Mouse (Mus musculus): ENCODE measurements around the gene Spint3. TPM values are rescaled to one million over a fixed set of nuclear protein-coding genes. Genes with fewer than 3 reads are reported as not detected.

Spint3 gene
- total and polyA plus RNA-seq, 3 experiments = not detected

GRCm38 (mm10) chr2:164528557-164528956 lies 44.7 kb downstream of the Spint3 start:
- Histone ChIP-seq H3K9me3 (replicated peaks) (peaks cover 7% of the 10 kb centered on the region), H3K36me3 (replicated peaks) (no peaks in the 10 kb centered on the region), H3K4me3 (ENCODE audit: low read depth, low read length) (no peak overlapping the region), H3K27me3 (ENCODE audit: insufficient read depth, low read length) (peaks cover under 1% of the 10 kb centered on the region; the same call in 1 of the 2 replicates), H3K4me1 (ENCODE audit: insufficient read depth, low read depth, low read length) (no peaks in the 10 kb centered on the region)
- ATAC-seq (ENCODE audit: extremely low read depth, insufficient number of reproducible peaks, low FRiP score, poor library complexity, severe bottlenecking) (no peak), DNase-seq (ENCODE audit: low spot score) (no peak)
- TF ChIP-seq GATA2 (IDR thresholded peaks at IDR 0.05; ENCODE audit: borderline replicate concordance, low read depth, low read length) (no peak), CTCF (IDR thresholded peaks at IDR 0.05; ENCODE audit: low read depth, low read length) (no peak), GATA1 (IDR thresholded peaks at IDR 0.05; ENCODE audit: borderline replicate concordance, low read length) (no peak), TAL1 (conservative IDR thresholded peaks at IDR 0.05; ENCODE audit: low read depth, low read length) (no peak)

GRCm38 (mm10) chr2:164523301-164523773 lies 49.9 kb downstream of the Spint3 start:
- Histone ChIP-seq H3K27me3 (ENCODE audit: insufficient read depth, low read length) (peaks cover 22% of the 10 kb centered on the region), H3K36me3 (replicated peaks) (no peaks in the 10 kb centered on the region), H3K9me3 (replicated peaks) (peaks cover 7% of the 10 kb centered on the region), H3K4me3 (ENCODE audit: low read depth, low read length) (no peak overlapping the region), H3K4me1 (ENCODE audit: insufficient read depth, low read depth, low read length) (no peaks in the 10 kb centered on the region; the same call in 1 of the 2 replicates)
- no peak for TF ChIP-seq TAL1 (conservative IDR thresholded peaks at IDR 0.05; ENCODE audit: low read depth, low read length)
- TF ChIP-seq CTCF (IDR thresholded peaks at IDR 0.05; ENCODE audit: low read depth, low read length) = no peak
- no peak for TF ChIP-seq POLR2AphosphoS5 (IDR thresholded peaks at IDR 0.05; ENCODE audit: insufficient replicate concordance, low read depth, low read length)
- TF ChIP-seq GATA1 (IDR thresholded peaks at IDR 0.05; ENCODE audit: borderline replicate concordance, low read length) = no peak
- no peak for TF ChIP-seq GATA2 (IDR thresholded peaks at IDR 0.05; ENCODE audit: borderline replicate concordance, low read depth, low read length)
- no peak for ATAC-seq (ENCODE audit: extremely low read depth, insufficient number of reproducible peaks, low FRiP score, poor library complexity, severe bottlenecking)
- DNase-seq (ENCODE audit: low spot score) = no peak

- Histone ChIP-seq H3K27me3 (ENCODE audit: insufficient read depth, low read length) (peaks cover 22% of the 10 kb centered on the region), H3K9me3 (replicated peaks) (peaks cover 7% of the 10 kb centered on the region), H3K36me3 (replicated peaks) (no peaks in the 10 kb centered on the region), H3K4me1 (ENCODE audit: insufficient read depth, low read depth, low read length) (no peaks in the 10 kb centered on the region; the same call in 1 of the 2 replicates), H3K4me3 (ENCODE audit: low read depth, low read length) (no peak overlapping the region)
- no peak for DNase-seq (ENCODE audit: low spot score)
- ATAC-seq (ENCODE audit: extremely low read depth, insufficient number of reproducible peaks, low FRiP score, poor library complexity, severe bottlenecking) = no peak
- no peak for TF ChIP-seq TAL1 (conservative IDR thresholded peaks at IDR 0.05; ENCODE audit: low read depth, low read length)
- no peak for TF ChIP-seq CTCF (IDR thresholded peaks at IDR 0.05; ENCODE audit: low read depth, low read length)
- TF ChIP-seq GATA1 (IDR thresholded peaks at IDR 0.05; ENCODE audit: borderline replicate concordance, low read length) = no peak
- no peak for TF ChIP-seq POLR2AphosphoS5 (IDR thresholded peaks at IDR 0.05; ENCODE audit: insufficient replicate concordance, low read depth, low read length)
- no peak for TF ChIP-seq GATA2 (IDR thresholded peaks at IDR 0.05; ENCODE audit: borderline replicate concordance, low read depth, low read length)
Observed at GRCm38 (mm10) chr2:164522280-164522679, 51.0 kb downstream of the Spint3 start.

- DNase-seq (ENCODE audit: low spot score) (peak; percentile 12), ATAC-seq (ENCODE audit: extremely low read depth, insufficient number of reproducible peaks, low FRiP score, poor library complexity, severe bottlenecking) (no peak)
- Histone ChIP-seq H3K4me1 (ENCODE audit: insufficient read depth, low read depth, low read length) (no peaks in the 10 kb centered on the region; the same call in 1 of the 2 replicates), H3K9me3 (replicated peaks) (peaks cover 6% of the 10 kb centered on the region), H3K36me3 (replicated peaks) (no peaks in the 10 kb centered on the region), H3K27me3 (ENCODE audit: insufficient read depth, low read length) (peaks cover 22% of the 10 kb centered on the region), H3K4me3 (ENCODE audit: low read depth, low read length) (no peak overlapping the region)
- no peak for TF ChIP-seq GATA2 (IDR thresholded peaks at IDR 0.05; ENCODE audit: borderline replicate concordance, low read depth, low read length)
Observed at GRCm38 (mm10) chr2:164521841-164522240, 51.4 kb downstream of the Spint3 start.

- TF ChIP-seq TAL1 (conservative IDR thresholded peaks at IDR 0.05; ENCODE audit: low read depth, low read length) (no peak), CTCF (IDR thresholded peaks at IDR 0.05; ENCODE audit: low read depth, low read length) (peak; percentile 4; the same call in 1 of the 2 replicates)
- peaks cover 27% of the 10 kb centered on the region for H3K27me3 ChIP-seq (ENCODE audit: insufficient read depth, low read length)
- DNase-seq (ENCODE audit: low spot score) = peak; percentile 55
- ATAC-seq (ENCODE audit: extremely low read depth, insufficient number of reproducible peaks, low FRiP score, poor library complexity, severe bottlenecking) = peak; percentile 59; the same call in 1 of the 2 replicates
- no peaks in the 10 kb centered on the region; the same call in 1 of the 2 replicates for H3K9me3 ChIP-seq (replicated peaks)
- H3K4me1 ChIP-seq (ENCODE audit: insufficient read depth, low read depth, low read length) = peaks cover 5% of the 10 kb centered on the region; the same call in 1 of the 2 replicates
- no peaks in the 10 kb centered on the region for H3K36me3 ChIP-seq (replicated peaks)
- no peak overlapping the region for H3K4me3 ChIP-seq (ENCODE audit: low read depth, low read length)
Observed at GRCm38 (mm10) chr2:164520782-164521181, 52.5 kb downstream of the Spint3 start.

Other genes with a start within 250 kb of the Spint3 start
Only the 20 nearest of the 30 such genes appear.
- not detected in 2 replicates for gene Rbpjl, start 170.3 kb downstream of the Spint3 start, total RNA-seq (2014; fragmentation: Nextera tagmentation)
- 0.11 TPM in 1 of 2 replicates, not detected in the other for gene Rbpjl, start 170.3 kb downstream of the Spint3 start, total RNA-seq (2017)
- not detected in 2 replicates for gene Rbpjl, start 170.3 kb downstream of the Spint3 start, polyA plus RNA-seq (2012)
- gene Matn4, start 168.3 kb downstream of the Spint3 start, total RNA-seq (2014; fragmentation: Nextera tagmentation) = not detected in 2 replicates
- gene Matn4, start 168.3 kb downstream of the Spint3 start, total RNA-seq (2017) = under 0.01 and 0.06 TPM in 2 replicates
- not detected in 2 replicates for gene Matn4, start 168.3 kb downstream of the Spint3 start, polyA plus RNA-seq (2012)
- gene Sdc4, start 129.6 kb downstream of the Spint3 start, total RNA-seq (2014; fragmentation: Nextera tagmentation) = not detected in 2 replicates
- gene Sdc4, start 129.6 kb downstream of the Spint3 start, total RNA-seq (2017) = 0.11 TPM in 1 of 2 replicates, not detected in the other
- gene Sdc4, start 129.6 kb downstream of the Spint3 start, polyA plus RNA-seq (2012) = not detected in 2 replicates
- gene Sys1, start 116.5 kb downstream of the Spint3 start, total RNA-seq (2014; fragmentation: Nextera tagmentation) = 35.8 and 37.0 TPM in 2 replicates
- gene Sys1, start 116.5 kb downstream of the Spint3 start, total RNA-seq (2017) = 50.6 and 75.5 TPM in 2 replicates
- 122 and 142 TPM in 2 replicates for gene Sys1, start 116.5 kb downstream of the Spint3 start, polyA plus RNA-seq (2012)
- gene Gm20458, start 112.5 kb downstream of the Spint3 start, total RNA-seq (2014; fragmentation: Nextera tagmentation) = not detected in 2 replicates
- 13.4 and 13.5 TPM in 2 replicates for gene Gm20458, start 112.5 kb downstream of the Spint3 start, total RNA-seq (2017)
- gene Gm20458, start 112.5 kb downstream of the Spint3 start, polyA plus RNA-seq (2012) = 4.6 and 5.5 TPM in 2 replicates
- gene Trp53tg5, start 99.7 kb downstream of the Spint3 start, total RNA-seq (2014; fragmentation: Nextera tagmentation) = not detected in 2 replicates
- 0.29 TPM in 1 of 2 replicates, not detected in the other for gene Trp53tg5, start 99.7 kb downstream of the Spint3 start, total RNA-seq (2017)
- gene Trp53tg5, start 99.7 kb downstream of the Spint3 start, polyA plus RNA-seq (2012) = not detected in 2 replicates
- gene Dbndd2, start 87.4 kb downstream of the Spint3 start, total RNA-seq (2014; fragmentation: Nextera tagmentation) = 6.2 and 11.7 TPM in 2 replicates
- 5.5 and 8.9 TPM in 2 replicates for gene Dbndd2, start 87.4 kb downstream of the Spint3 start, total RNA-seq (2017)
- 22.3 and 25.1 TPM in 2 replicates for gene Dbndd2, start 87.4 kb downstream of the Spint3 start, polyA plus RNA-seq (2012)
- gene Pigt, start 75.9 kb downstream of the Spint3 start, total RNA-seq (2014; fragmentation: Nextera tagmentation) = 68.5 and 84.3 TPM in 2 replicates
- gene Pigt, start 75.9 kb downstream of the Spint3 start, total RNA-seq (2017) = 22.9 and 23.2 TPM in 2 replicates
- gene Pigt, start 75.9 kb downstream of the Spint3 start, polyA plus RNA-seq (2012) = 81.0 and 94.4 TPM in 2 replicates
- not detected in 2 replicates for gene Wfdc2, start 11.0 kb downstream of the Spint3 start, total RNA-seq (2014; fragmentation: Nextera tagmentation)
- gene Wfdc2, start 11.0 kb downstream of the Spint3 start, total RNA-seq (2017) = not detected in 2 replicates
- not detected in 2 replicates for gene Wfdc2, start 11.0 kb downstream of the Spint3 start, polyA plus RNA-seq (2012)
- gene Wfdc6a, start 12.0 kb upstream of the Spint3 start, total RNA-seq (2014; fragmentation: Nextera tagmentation) = not detected in 2 replicates
- not detected in 2 replicates for gene Wfdc6a, start 12.0 kb upstream of the Spint3 start, total RNA-seq (2017)
- gene Wfdc6a, start 12.0 kb upstream of the Spint3 start, polyA plus RNA-seq (2012) = not detected in 2 replicates
- gene Eppin, start 20.1 kb upstream of the Spint3 start, total RNA-seq (2014; fragmentation: Nextera tagmentation) = not detected in 2 replicates
- not detected in 2 replicates for gene Eppin, start 20.1 kb upstream of the Spint3 start, total RNA-seq (2017)
- not detected in 2 replicates for gene Eppin, start 20.1 kb upstream of the Spint3 start, polyA plus RNA-seq (2012)
- not detected in 2 replicates for gene Wfdc6b, start 40.1 kb upstream of the Spint3 start, total RNA-seq (2014; fragmentation: Nextera tagmentation)
- gene Wfdc6b, start 40.1 kb upstream of the Spint3 start, total RNA-seq (2017) = not detected in 2 replicates
- gene Wfdc6b, start 40.1 kb upstream of the Spint3 start, polyA plus RNA-seq (2012) = not detected in 2 replicates
- not detected in 2 replicates for gene Wfdc8, start 40.2 kb upstream of the Spint3 start, total RNA-seq (2014; fragmentation: Nextera tagmentation)
- not detected in 2 replicates for gene Wfdc8, start 40.2 kb upstream of the Spint3 start, total RNA-seq (2017)
- gene Wfdc8, start 40.2 kb upstream of the Spint3 start, polyA plus RNA-seq (2012) = not detected in 2 replicates
- gene Wfdc16, start 65.3 kb upstream of the Spint3 start, total RNA-seq (2014; fragmentation: Nextera tagmentation) = not detected in 2 replicates
- gene Wfdc16, start 65.3 kb upstream of the Spint3 start, total RNA-seq (2017) = 0.17 TPM in 1 of 2 replicates, not detected in the other
- gene Wfdc16, start 65.3 kb upstream of the Spint3 start, polyA plus RNA-seq (2012) = not detected in 2 replicates
- not detected in 2 replicates for gene Wfdc10, start 82.6 kb upstream of the Spint3 start, total RNA-seq (2014; fragmentation: Nextera tagmentation)
- 0.64 TPM in 1 of 2 replicates, not detected in the other for gene Wfdc10, start 82.6 kb upstream of the Spint3 start, total RNA-seq (2017)
- gene Wfdc10, start 82.6 kb upstream of the Spint3 start, polyA plus RNA-seq (2012) = not detected in 2 replicates
- not detected in 2 replicates for gene Wfdc9, start 83.1 kb upstream of the Spint3 start, total RNA-seq (2014; fragmentation: Nextera tagmentation)
- gene Wfdc9, start 83.1 kb upstream of the Spint3 start, total RNA-seq (2017) = not detected in 2 replicates
- not detected in 2 replicates for gene Wfdc9, start 83.1 kb upstream of the Spint3 start, polyA plus RNA-seq (2012)
- gene Wfdc11, start 100.6 kb upstream of the Spint3 start, total RNA-seq (2014; fragmentation: Nextera tagmentation) = not detected in 2 replicates
- gene Wfdc11, start 100.6 kb upstream of the Spint3 start, total RNA-seq (2017) = not detected in 2 replicates
- not detected in 2 replicates for gene Wfdc11, start 100.6 kb upstream of the Spint3 start, polyA plus RNA-seq (2012)
- not detected in 2 replicates for gene Wfdc13, start 111.6 kb upstream of the Spint3 start, total RNA-seq (2014; fragmentation: Nextera tagmentation)
- gene Wfdc13, start 111.6 kb upstream of the Spint3 start, total RNA-seq (2017) = 0.11 TPM in 1 of 2 replicates, not detected in the other
- gene Wfdc13, start 111.6 kb upstream of the Spint3 start, polyA plus RNA-seq (2012) = not detected in 2 replicates
- gene Spint4, start 125.0 kb upstream of the Spint3 start, total RNA-seq (2014; fragmentation: Nextera tagmentation) = not detected in 2 replicates
- gene Spint4, start 125.0 kb upstream of the Spint3 start, total RNA-seq (2017) = 0.16 TPM in 1 of 2 replicates, not detected in the other
- not detected in 2 replicates for gene Spint4, start 125.0 kb upstream of the Spint3 start, polyA plus RNA-seq (2012)
- not detected in 2 replicates for gene Spint5, start 141.8 kb upstream of the Spint3 start, total RNA-seq (2014; fragmentation: Nextera tagmentation)
- gene Spint5, start 141.8 kb upstream of the Spint3 start, total RNA-seq (2017) = not detected in 2 replicates
- gene Spint5, start 141.8 kb upstream of the Spint3 start, polyA plus RNA-seq (2012) = not detected in 2 replicates

Measured in G1E (cell line).